Mouse (Mus musculus): Measurements from ENCODE around the gene Esam. TPM values are rescaled to one million over a fixed set of nuclear protein-coding genes. Genes with fewer than 3 reads are reported as not detected.

The Esam gene
- polyA plus RNA-seq, 1 experiment from 2014 or later: 256 TPM

GRCm38 (mm10) chr9:37551751-37552531 lies 24.1 kb downstream of the Esam start:
- 0 out of 2 replicates have a peak, but pooled peaks have one; percentile 6 for TF ChIP-seq CTCF (IDR thresholded peaks at IDR 0.05)
- TF ChIP-seq EP300 (IDR thresholded peaks at IDR 0.05): no peak
- no peaks in the 10 kb centered on the region for H3K36me3 ChIP-seq (ENCODE audit: insufficient read depth, low read length)
- no peak overlapping the region for H3K27ac ChIP-seq (ENCODE audit: low read length)
- H3K4me3 ChIP-seq (ENCODE audit: low read depth, low read length): peak overlapping the region; percentile 25
- ATAC-seq (peak; percentile 9; the same call in 1 of the 2 replicates), DNase-seq (ENCODE audit: low spot score) (peak; percentile 7)
- H3K9me3 ChIP-seq (ENCODE audit: low read length): no peaks in the 10 kb centered on the region
- H3K4me2 ChIP-seq (replicated peaks; ENCODE audit: low read depth, low read length): peak overlapping the region; percentile 59
- peaks cover 8% of the 10 kb centered on the region for H3K4me1 ChIP-seq (ENCODE audit: insufficient read depth, low read depth, low read length)
- no peak overlapping the region for H3K9ac ChIP-seq (replicated peaks; ENCODE audit: low read depth)
- peaks cover 6% of the 10 kb centered on the region; the same call in 1 of the 2 replicates for H3K27me3 ChIP-seq (replicated peaks; ENCODE audit: insufficient read depth, low read length)
- WGBS: 2% methylated on average over 23 of the region's 23 CpGs

- WGBS: 5% methylated on average over 31 of the region's 31 CpGs
- TF ChIP-seq CTCF (IDR thresholded peaks at IDR 0.05): no peak; the same call in 1 of the 2 replicates
- no peak for TF ChIP-seq EP300 (IDR thresholded peaks at IDR 0.05)
- H3K4me3 ChIP-seq (ENCODE audit: low read depth, low read length): peak within 1 kb of the TSS; percentile 25
- no peaks in the 10 kb centered on the region for H3K36me3 ChIP-seq (ENCODE audit: insufficient read depth, low read length)
- ATAC-seq: peak; percentile 97
- H3K27me3 ChIP-seq (replicated peaks; ENCODE audit: insufficient read depth, low read length): peaks cover 6% of the 10 kb centered on the region; the same call in 1 of the 2 replicates
- no peaks in the 10 kb centered on the region for H3K9me3 ChIP-seq (ENCODE audit: low read length)
- no peak within 1 kb of the TSS for H3K9ac ChIP-seq (replicated peaks; ENCODE audit: low read depth)
- peak within 1 kb of the TSS; percentile 59 for H3K4me2 ChIP-seq (replicated peaks; ENCODE audit: low read depth, low read length)
- peaks cover 8% of the 10 kb centered on the region for H3K4me1 ChIP-seq (ENCODE audit: insufficient read depth, low read depth, low read length)
- no peak within 1 kb of the TSS for H3K27ac ChIP-seq (ENCODE audit: low read length)
- DNase-seq (ENCODE audit: low spot score): peak; percentile 92
Measured at GRCm38 (mm10) chr9:37552536-37553293, 24.8 kb downstream of the Esam start, which contains the start of gene Nrgn. Nrgn (minus strand) TSS chr9:37552904.

- no peak for TF ChIP-seq EP300 (IDR thresholded peaks at IDR 0.05)
- no peak overlapping the region for H3K4me3 ChIP-seq (ENCODE audit: low read depth, low read length)
- ATAC-seq: no peak
- 90% methylated on average over 1 of the region's 1 CpGs for WGBS
- H3K27ac ChIP-seq (ENCODE audit: low read length): no peak overlapping the region
- H3K9me3 ChIP-seq (ENCODE audit: low read length): no peaks in the 10 kb centered on the region
- H3K4me2 ChIP-seq (replicated peaks; ENCODE audit: low read depth, low read length): no peak overlapping the region
- peaks cover 8% of the 10 kb centered on the region for H3K4me1 ChIP-seq (ENCODE audit: insufficient read depth, low read depth, low read length)
- H3K9ac ChIP-seq (replicated peaks; ENCODE audit: low read depth): no peak overlapping the region
- H3K27me3 ChIP-seq (replicated peaks; ENCODE audit: insufficient read depth, low read length): peaks cover 6% of the 10 kb centered on the region; the same call in 1 of the 2 replicates
- H3K36me3 ChIP-seq (ENCODE audit: insufficient read depth, low read length): no peaks in the 10 kb centered on the region
- DNase-seq (ENCODE audit: low spot score): peak; percentile 4
Measured at GRCm38 (mm10) chr9:37554279-37554678, 26.4 kb downstream of the Esam start.

- Histone ChIP-seq H3K4me1 (ENCODE audit: insufficient read depth, low read depth, low read length) (peaks cover 8% of the 10 kb centered on the region), H3K27ac (ENCODE audit: low read length) (no peak within 1 kb of the TSS), H3K27me3 (replicated peaks; ENCODE audit: insufficient read depth, low read length) (peaks cover 6% of the 10 kb centered on the region; the same call in 1 of the 2 replicates), H3K9me3 (ENCODE audit: low read length) (no peaks in the 10 kb centered on the region), H3K4me3 (ENCODE audit: low read depth, low read length) (no peak within 1 kb of the TSS), H3K36me3 (ENCODE audit: insufficient read depth, low read length) (no peaks in the 10 kb centered on the region), H3K4me2 (replicated peaks; ENCODE audit: low read depth, low read length) (no peak within 1 kb of the TSS), H3K9ac (replicated peaks; ENCODE audit: low read depth) (no peak within 1 kb of the TSS)
- ATAC-seq: no peak
- 36% methylated on average over 7 of the region's 7 CpGs for WGBS
- DNase-seq (ENCODE audit: low spot score): no peak
- TF ChIP-seq CTCF (IDR thresholded peaks at IDR 0.05): no peak
- TF ChIP-seq EP300 (IDR thresholded peaks at IDR 0.05): no peak
Measured at GRCm38 (mm10) chr9:37554838-37555748, 27.2 kb downstream of the Esam start, which contains the start of gene Siae. Siae (plus strand) TSS chr9:37555698.

- no peak overlapping the region for H3K4me3 ChIP-seq (ENCODE audit: low read depth, low read length)
- no peaks in the 10 kb centered on the region for H3K9me3 ChIP-seq (ENCODE audit: low read length)
- H3K4me2 ChIP-seq (replicated peaks; ENCODE audit: low read depth, low read length): no peak overlapping the region
- peaks cover 8% of the 10 kb centered on the region for H3K4me1 ChIP-seq (ENCODE audit: insufficient read depth, low read depth, low read length)
- H3K36me3 ChIP-seq (ENCODE audit: insufficient read depth, low read length): no peaks in the 10 kb centered on the region
- no peak for TF ChIP-seq CTCF (IDR thresholded peaks at IDR 0.05)
- TF ChIP-seq EP300 (IDR thresholded peaks at IDR 0.05): no peak
- no peak for DNase-seq (ENCODE audit: low spot score)
- H3K9ac ChIP-seq (replicated peaks; ENCODE audit: low read depth): no peak overlapping the region
- ATAC-seq: no peak
- no peak overlapping the region for H3K27ac ChIP-seq (ENCODE audit: low read length)
- peaks cover 6% of the 10 kb centered on the region; the same call in 1 of the 2 replicates for H3K27me3 ChIP-seq (replicated peaks; ENCODE audit: insufficient read depth, low read length)
- WGBS: 65% methylated on average over 3 of the region's 3 CpGs
Measured at GRCm38 (mm10) chr9:37556366-37556765, 28.5 kb downstream of the Esam start.
